Mouse (Mus musculus): ENCODE data around the gene Cyfip2. TPM values are rescaled to one million over a fixed set of nuclear protein-coding genes. Genes with fewer than 3 reads are reported as not detected.

Gene Cyfip2
- polyA plus RNA-seq, 1 experiment, result 31.2 TPM

- no peak for TF ChIP-seq POLR2A (IDR thresholded peaks at IDR 0.05; ENCODE audit: insufficient read depth, low read length)
- no peak for TF ChIP-seq EP300 (IDR thresholded peaks at IDR 0.05; ENCODE audit: insufficient read depth, low read depth, low read length)
- TF ChIP-seq CTCF (IDR thresholded peaks at IDR 0.05; ENCODE audit: low read depth, low read length), result no peak
Measured at GRCm38 (mm10) chr11:46235334-46235733, 77.3 kb downstream of the Cyfip2 start, which contains the start of gene Fndc9. Gene Fndc9 (plus strand): TSS chr11:46235531.

GRCm38 (mm10) chr11:46233966-46234365 is 78.7 kb downstream of the Cyfip2 start:
- H3K27me3 ChIP-seq (ENCODE audit: control insufficient read depth, insufficient read depth, low read length, poor library complexity, severe bottlenecking), result no peaks in the 10 kb centered on the region
- H3K4me3 ChIP-seq (ENCODE audit: low read depth, low read length), result no peak overlapping the region
- no peak overlapping the region for H3K9ac ChIP-seq (ENCODE audit: low read depth, poor library complexity, severe bottlenecking)
- H3K4me1 ChIP-seq (ENCODE audit: control insufficient read depth, insufficient read depth, low read length), result no peaks in the 10 kb centered on the region
- H3K36me3 ChIP-seq (ENCODE audit: control insufficient read depth, insufficient read depth, low read length, poor library complexity, severe bottlenecking), result no peaks in the 10 kb centered on the region
- no peaks in the 10 kb centered on the region for H3K9me3 ChIP-seq (replicated peaks; ENCODE audit: control insufficient read depth, insufficient read depth, low read length, poor library complexity, severe bottlenecking)
- no peak overlapping the region for H3K27ac ChIP-seq (ENCODE audit: insufficient read depth, low read length)
- TF ChIP-seq POLR2A (IDR thresholded peaks at IDR 0.05; ENCODE audit: insufficient read depth, low read length) (no peak), EP300 (IDR thresholded peaks at IDR 0.05; ENCODE audit: insufficient read depth, low read depth, low read length) (no peak), CTCF (IDR thresholded peaks at IDR 0.05; ENCODE audit: low read depth, low read length) (no peak)

More at GRCm38 (mm10) chr11:46235334-46235733, 77.3 kb downstream of the Cyfip2 start, which contains the start of gene Fndc9:
- H3K36me3 ChIP-seq (ENCODE audit: control insufficient read depth, insufficient read depth, low read length, poor library complexity, severe bottlenecking), result no peaks in the 10 kb centered on the region
- H3K27ac ChIP-seq (ENCODE audit: insufficient read depth, low read length), result no peak within 1 kb of the TSS
- H3K9ac ChIP-seq (ENCODE audit: low read depth, poor library complexity, severe bottlenecking), result no peak within 1 kb of the TSS
- H3K27me3 ChIP-seq (ENCODE audit: control insufficient read depth, insufficient read depth, low read length, poor library complexity, severe bottlenecking), result no peaks in the 10 kb centered on the region
- no peak within 1 kb of the TSS for H3K4me3 ChIP-seq (ENCODE audit: low read depth, low read length)
- H3K9me3 ChIP-seq (replicated peaks; ENCODE audit: control insufficient read depth, insufficient read depth, low read length, poor library complexity, severe bottlenecking), result no peaks in the 10 kb centered on the region
- no peaks in the 10 kb centered on the region for H3K4me1 ChIP-seq (ENCODE audit: control insufficient read depth, insufficient read depth, low read length)

- H3K27ac ChIP-seq (ENCODE audit: insufficient read depth, low read length), result no peak overlapping the region
- H3K4me3 ChIP-seq (ENCODE audit: low read depth, low read length), result no peak overlapping the region
Measured at GRCm38 (mm10) chr11:46232803-46233202, 79.9 kb downstream of the Cyfip2 start.

GRCm38 (mm10) chr11:46230184-46230583 is 82.5 kb downstream of the Cyfip2 start:
- no peaks in the 10 kb centered on the region for H3K4me1 ChIP-seq (ENCODE audit: control insufficient read depth, insufficient read depth, low read length)
- no peak overlapping the region for H3K27ac ChIP-seq (ENCODE audit: insufficient read depth, low read length)
- no peaks in the 10 kb centered on the region for H3K36me3 ChIP-seq (ENCODE audit: control insufficient read depth, insufficient read depth, low read length, poor library complexity, severe bottlenecking)
- H3K9ac ChIP-seq (ENCODE audit: low read depth, poor library complexity, severe bottlenecking), result no peak overlapping the region
- no peaks in the 10 kb centered on the region for H3K27me3 ChIP-seq (ENCODE audit: control insufficient read depth, insufficient read depth, low read length, poor library complexity, severe bottlenecking)
- TF ChIP-seq POLR2A (IDR thresholded peaks at IDR 0.05; ENCODE audit: insufficient read depth, low read length) (no peak), CTCF (IDR thresholded peaks at IDR 0.05; ENCODE audit: low read depth, low read length) (no peak), EP300 (IDR thresholded peaks at IDR 0.05; ENCODE audit: insufficient read depth, low read depth, low read length) (no peak)
- H3K4me3 ChIP-seq (ENCODE audit: low read depth, low read length), result no peak overlapping the region
- H3K9me3 ChIP-seq (replicated peaks; ENCODE audit: control insufficient read depth, insufficient read depth, low read length, poor library complexity, severe bottlenecking), result no peaks in the 10 kb centered on the region

More at GRCm38 (mm10) chr11:46232803-46233202, 79.9 kb downstream of the Cyfip2 start:
- no peaks in the 10 kb centered on the region for H3K27me3 ChIP-seq (ENCODE audit: control insufficient read depth, insufficient read depth, low read length, poor library complexity, severe bottlenecking)
- no peaks in the 10 kb centered on the region for H3K9me3 ChIP-seq (replicated peaks; ENCODE audit: control insufficient read depth, insufficient read depth, low read length, poor library complexity, severe bottlenecking)
- H3K9ac ChIP-seq (ENCODE audit: low read depth, poor library complexity, severe bottlenecking), result no peak overlapping the region
- TF ChIP-seq EP300 (IDR thresholded peaks at IDR 0.05; ENCODE audit: insufficient read depth, low read depth, low read length), result no peak
- TF ChIP-seq POLR2A (IDR thresholded peaks at IDR 0.05; ENCODE audit: insufficient read depth, low read length), result no peak
- no peak for TF ChIP-seq CTCF (IDR thresholded peaks at IDR 0.05; ENCODE audit: low read depth, low read length)
- no peaks in the 10 kb centered on the region for H3K36me3 ChIP-seq (ENCODE audit: control insufficient read depth, insufficient read depth, low read length, poor library complexity, severe bottlenecking)
- H3K4me1 ChIP-seq (ENCODE audit: control insufficient read depth, insufficient read depth, low read length), result no peaks in the 10 kb centered on the region

GRCm38 (mm10) chr11:46225345-46225744 is 87.3 kb downstream of the Cyfip2 start:
- no peak for TF ChIP-seq POLR2A (IDR thresholded peaks at IDR 0.05; ENCODE audit: insufficient read depth, low read length)
- TF ChIP-seq CTCF (IDR thresholded peaks at IDR 0.05; ENCODE audit: low read depth, low read length), result no peak
- no peak for TF ChIP-seq EP300 (IDR thresholded peaks at IDR 0.05; ENCODE audit: insufficient read depth, low read depth, low read length)
- Histone ChIP-seq H3K4me3 (ENCODE audit: low read depth, low read length) (no peak overlapping the region), H3K9me3 (replicated peaks; ENCODE audit: control insufficient read depth, insufficient read depth, low read length, poor library complexity, severe bottlenecking) (no peaks in the 10 kb centered on the region), H3K9ac (ENCODE audit: low read depth, poor library complexity, severe bottlenecking) (no peak overlapping the region), H3K36me3 (ENCODE audit: control insufficient read depth, insufficient read depth, low read length, poor library complexity, severe bottlenecking) (no peaks in the 10 kb centered on the region), H3K4me1 (ENCODE audit: control insufficient read depth, insufficient read depth, low read length) (no peaks in the 10 kb centered on the region), H3K27ac (ENCODE audit: insufficient read depth, low read length) (no peak overlapping the region), H3K27me3 (ENCODE audit: control insufficient read depth, insufficient read depth, low read length, poor library complexity, severe bottlenecking) (no peaks in the 10 kb centered on the region)

GRCm38 (mm10) chr11:46223575-46223974 is 89.1 kb downstream of the Cyfip2 start:
- no peaks in the 10 kb centered on the region for H3K27me3 ChIP-seq (ENCODE audit: control insufficient read depth, insufficient read depth, low read length, poor library complexity, severe bottlenecking)
- H3K9me3 ChIP-seq (replicated peaks; ENCODE audit: control insufficient read depth, insufficient read depth, low read length, poor library complexity, severe bottlenecking), result no peaks in the 10 kb centered on the region
- TF ChIP-seq POLR2A (IDR thresholded peaks at IDR 0.05; ENCODE audit: insufficient read depth, low read length) (no peak), EP300 (IDR thresholded peaks at IDR 0.05; ENCODE audit: insufficient read depth, low read depth, low read length) (no peak), CTCF (IDR thresholded peaks at IDR 0.05; ENCODE audit: low read depth, low read length) (peak; percentile 15)

More at GRCm38 (mm10) chr11:46223575-46223974, 89.1 kb downstream of the Cyfip2 start:
- Histone ChIP-seq H3K27ac (ENCODE audit: insufficient read depth, low read length) (no peak overlapping the region), H3K4me3 (ENCODE audit: low read depth, low read length) (no peak overlapping the region), H3K36me3 (ENCODE audit: control insufficient read depth, insufficient read depth, low read length, poor library complexity, severe bottlenecking) (no peaks in the 10 kb centered on the region), H3K4me1 (ENCODE audit: control insufficient read depth, insufficient read depth, low read length) (no peaks in the 10 kb centered on the region), H3K9ac (ENCODE audit: low read depth, poor library complexity, severe bottlenecking) (no peak overlapping the region)
